Mouse (Mus musculus) neural tube, embryonic 11.5 days (tissue): ENCODE results near the gene Nnat. TPM values are rescaled to one million over a fixed set of nuclear protein-coding genes. Genes with fewer than 3 reads are reported as not detected.
A peak's percentile ranks its signal among the peaks of the same experiment; 100 is the strongest.

ENCODE experiments used
- ATAC-seq: fragments of 200-750 bp; cut with Nextera tagmentation; 2 replicates; pipeline ENCODE4 v1.8.0; 2017; ENCODE audit warnings: moderate number of reproducible peaks, mild to moderate bottlenecking, moderate TSS enrichment, moderate library complexity; ENCODE audit not compliant: insufficient read depth, low FRiP score, low TSS enrichment
- DNase-seq: peaks from one replicate; pipeline ENCODE4 v3.0.0-alpha.2; 2015; ENCODE audit warnings: low spot score
- H3K27ac ChIP-seq: fragments of 300-500 bp; sonication (generic); 2 replicates; pipeline ENCODE4 v1.5.1; 2014; ENCODE audit warnings: low read depth, mild to moderate bottlenecking, low read length
- H3K27me3 ChIP-seq: fragments of 300-500 bp; sonication (generic); 2 replicates; pipeline ENCODE4 v1.6.1; 2014; ENCODE audit warnings: mild to moderate bottlenecking, low read length, mixed read lengths; ENCODE audit not compliant: control insufficient read depth, insufficient read depth
- H3K36me3 ChIP-seq: fragments of 300-500 bp; sonication (generic); 2 replicates; pipeline ENCODE4 v1.6.1; 2014; ENCODE audit warnings: mild to moderate bottlenecking, low read length, moderate library complexity, mixed read lengths; ENCODE audit not compliant: control insufficient read depth, insufficient read depth
- H3K4me1 ChIP-seq: fragments of 300-500 bp; sonication (generic); 2 replicates; pipeline ENCODE4 v1.6.1; 2014; ENCODE audit warnings: low read length, mixed read lengths; ENCODE audit not compliant: control insufficient read depth, insufficient read depth
- H3K4me2 ChIP-seq: fragments of 300-500 bp; sonication (generic); 2 replicates; pipeline ENCODE4 v1.6.1; 2014; ENCODE audit warnings: low read depth, mild to moderate bottlenecking, moderate library complexity
- H3K4me3 ChIP-seq: fragments of 300-500 bp; sonication (generic); 2 replicates; pipeline ENCODE4 v1.5.1; 2014; ENCODE audit warnings: low read depth, low read length
- H3K9ac ChIP-seq: fragments of 300-500 bp; sonication (generic); 2 replicates; pipeline ENCODE4 v1.6.1; 2014; ENCODE audit warnings: mild to moderate bottlenecking, low read length
- H3K9me3 ChIP-seq: fragments of 300-500 bp; sonication (generic); 2 replicates; pipeline ENCODE4 v1.6.1; 2016; ENCODE audit warnings: low read length; ENCODE audit not compliant: control insufficient read depth
- WGBS: fragments of 180-500 bp; shearing (Covaris S2); extraction: QIAGEN DNeasy Blood & Tissue Kit; methylation state at CpG from one replicate; pipeline ENCODE4 v1.1.7; 2014; 5-methylcytosine and 5-hydroxymethylcytosine counted together
- polyA plus RNA-seq: library from polyadenylated mRNA; unstranded; fragments of >200 nt; fragmentation: Nextera tagmentation; extraction: Ambion mirVana; gene quantifications from 2 replicates; pipeline ENCODE4 v1.2.1, GENCODE M21; 2014

The Nnat gene
- polyA plus RNA-seq, 1 experiment from 2014 or later, result 1,357 TPM

DNA sequence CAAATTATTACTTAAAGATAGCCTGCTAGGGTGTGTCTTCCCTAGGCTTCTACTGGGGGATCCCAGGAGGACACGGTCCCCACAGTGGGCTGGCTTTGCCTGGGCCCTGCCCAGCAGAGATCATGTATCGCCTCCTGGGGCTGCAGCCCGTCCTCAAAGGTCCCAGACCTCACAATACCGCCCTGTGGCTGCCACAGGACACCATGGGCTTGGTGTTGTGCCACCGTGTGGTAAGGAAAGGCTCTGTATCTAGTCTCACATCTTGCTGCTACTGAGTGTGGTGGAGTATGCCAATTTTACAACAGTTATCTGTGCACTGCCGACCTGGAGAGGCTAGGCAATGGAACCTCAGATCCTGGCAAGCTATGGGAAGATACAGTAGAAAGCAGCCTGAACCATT, 1.4 kb upstream of the Nnat start:
- Histone ChIP-seq H3K9ac (no peak overlapping the region), H3K4me2 (no peak overlapping the region), H3K4me3 (0 out of 2 replicates have a peak overlapping the region, but pooled peaks have one; percentile 12), H3K9me3 (peaks cover 8% of the 10 kb centered on the region), H3K36me3 (peaks cover 16% of the 10 kb centered on the region), H3K4me1 (peaks cover 2% of the 10 kb centered on the region; the same call in 1 of the 2 replicates), H3K27me3 (no peaks in the 10 kb centered on the region), H3K27ac (no peak overlapping the region)
- DNase-seq, result peak; percentile 39
- ATAC-seq, result no peak
- WGBS, result 53% methylated on average over 6 of the region's 6 CpGs

DNA sequence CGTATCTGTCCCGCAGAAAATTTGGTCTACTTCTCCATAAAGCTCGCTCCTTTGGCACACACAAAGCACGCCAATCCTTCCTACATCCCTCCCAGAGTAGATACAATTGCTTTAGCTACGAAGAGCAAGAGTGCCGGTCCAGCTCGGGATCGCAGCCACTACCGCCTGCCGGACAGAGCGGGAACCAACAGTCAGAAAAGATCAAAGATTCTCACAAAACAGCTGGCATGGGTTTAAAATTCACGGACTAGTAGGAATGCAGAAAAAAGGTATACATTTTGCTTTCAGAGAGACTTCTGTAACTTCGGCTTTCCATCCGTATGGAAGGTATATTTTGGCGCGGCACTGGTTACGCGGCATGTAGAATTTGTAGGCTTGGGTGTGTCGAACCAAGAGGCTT, 438 bp upstream of the Nnat start:
- 48% methylated on average over 19 of the region's 19 CpGs for WGBS
- peaks cover 8% of the 10 kb centered on the region for H3K9me3 ChIP-seq
- H3K9ac ChIP-seq, result peak overlapping the region; percentile 23
- H3K4me1 ChIP-seq, result peaks cover 2% of the 10 kb centered on the region; the same call in 1 of the 2 replicates
- H3K36me3 ChIP-seq, result peaks cover 16% of the 10 kb centered on the region
- peak overlapping the region; percentile 69 for H3K4me2 ChIP-seq
- DNase-seq, result peak; percentile 59
- H3K27me3 ChIP-seq, result no peaks in the 10 kb centered on the region
- no peak for ATAC-seq
- H3K27ac ChIP-seq, result peak overlapping the region; percentile 1; the same call in 1 of the 2 replicates
- peak overlapping the region; percentile 54 for H3K4me3 ChIP-seq

DNA sequence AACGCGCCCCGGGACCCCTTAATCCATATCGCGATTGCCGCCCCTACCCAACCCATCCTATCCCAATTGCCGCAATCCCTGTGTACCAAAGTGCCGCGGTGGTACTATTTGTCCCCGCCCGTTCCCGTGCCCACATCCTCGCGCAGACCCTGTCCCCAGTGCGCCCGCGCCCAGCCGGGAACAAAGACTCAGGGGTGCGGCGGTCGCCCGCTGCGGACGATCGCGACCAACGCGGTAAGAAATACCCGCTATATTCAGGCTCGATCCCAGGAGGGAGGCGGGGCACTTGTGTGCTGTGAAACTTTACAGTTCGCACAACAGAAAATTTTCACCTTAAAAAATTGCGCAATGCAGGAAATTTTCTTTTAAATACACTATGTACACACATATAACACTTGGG, 424 bp downstream of the Nnat start:
- peaks cover 8% of the 10 kb centered on the region for H3K9me3 ChIP-seq
- H3K27ac ChIP-seq, result peak overlapping the region; percentile 84
- ATAC-seq (0 out of 2 replicates have a peak, but pooled peaks have one; percentile 8), DNase-seq (no peak)
- 50% methylated on average over 33 of the region's 33 CpGs for WGBS
- H3K4me1 ChIP-seq, result peaks cover 7% of the 10 kb centered on the region; the same call in 1 of the 2 replicates
- peak overlapping the region; percentile 85 for H3K9ac ChIP-seq
- peak overlapping the region; percentile 69 for H3K4me2 ChIP-seq
- peak overlapping the region; percentile 54 for H3K4me3 ChIP-seq
- H3K36me3 ChIP-seq, result peaks cover 16% of the 10 kb centered on the region
- no peaks in the 10 kb centered on the region for H3K27me3 ChIP-seq

DNA sequence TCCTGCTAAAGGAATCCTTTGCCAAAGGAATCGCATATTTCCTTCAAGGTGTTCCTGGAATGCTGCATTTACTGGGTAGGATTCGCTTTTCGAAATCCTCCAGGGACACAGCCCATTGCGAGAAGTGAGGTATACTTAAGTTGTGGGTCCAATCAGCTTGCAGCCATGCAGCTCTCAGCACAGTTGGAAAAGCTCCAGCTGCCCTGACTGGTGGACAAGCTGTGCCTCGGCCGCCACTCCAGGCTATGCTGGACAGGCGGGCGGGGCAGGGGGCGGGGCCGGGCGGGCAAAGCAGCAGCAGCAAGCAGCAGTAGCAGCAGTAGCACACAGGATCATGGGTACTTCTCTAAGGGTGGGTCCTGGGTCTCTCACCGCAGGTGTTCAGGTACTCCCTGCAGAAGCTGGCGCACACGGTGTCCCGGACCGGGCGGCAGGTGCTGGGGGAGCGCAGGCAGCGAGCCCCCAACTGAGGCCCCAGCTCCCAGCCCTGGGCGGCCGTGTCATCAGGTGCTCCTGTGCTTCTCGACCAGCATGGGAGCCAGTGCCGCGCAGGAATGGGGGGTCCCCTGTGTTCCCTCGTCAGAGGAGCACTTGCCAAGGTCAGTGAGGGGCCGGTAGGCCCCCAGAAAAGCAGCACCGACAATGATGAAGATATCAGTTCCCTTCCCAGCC, 1.4 kb downstream of the Nnat start:
- Histone ChIP-seq H3K4me2 (peak overlapping the region; percentile 69), H3K4me3 (peak overlapping the region; percentile 54), H3K9ac (peak overlapping the region; percentile 54), H3K36me3 (peaks cover 16% of the 10 kb centered on the region), H3K27ac (peak overlapping the region; percentile 15; the same call in 1 of the 2 replicates), H3K27me3 (no peaks in the 10 kb centered on the region), H3K4me1 (peaks cover 8% of the 10 kb centered on the region; the same call in 1 of the 2 replicates), H3K9me3 (peaks cover 8% of the 10 kb centered on the region)
- peak; percentile 35; the same call in 1 of the 2 replicates for ATAC-seq
- DNase-seq, result peak; percentile 80
- WGBS, result 47% methylated on average over 22 of the region's 27 CpGs

DNA sequence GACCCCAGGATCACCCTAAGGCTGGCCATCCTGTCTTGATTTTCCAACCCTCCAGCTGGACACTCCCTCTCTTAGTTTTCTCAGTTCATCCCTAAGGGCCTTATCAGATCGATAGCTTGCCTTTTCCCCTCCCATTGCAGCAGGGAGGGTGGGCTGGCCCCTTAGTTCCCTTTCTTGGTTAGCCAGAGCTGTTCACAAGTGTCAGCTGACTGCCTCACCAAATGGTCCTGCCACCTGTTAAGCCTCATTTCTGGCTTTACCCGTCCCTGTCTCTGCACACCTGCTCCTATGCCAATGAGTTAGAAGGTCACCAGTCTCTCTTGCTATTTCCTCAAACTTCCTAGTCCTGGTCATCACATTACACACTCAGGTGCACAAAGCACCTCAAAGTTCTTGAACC, 3.2 kb downstream of the Nnat start:
- DNase-seq (peak; percentile 22), ATAC-seq (no peak)
- no peak overlapping the region for H3K9ac ChIP-seq
- no peak overlapping the region for H3K4me2 ChIP-seq
- 53% methylated on average over 2 of the region's 2 CpGs for WGBS
- H3K27me3 ChIP-seq, result no peaks in the 10 kb centered on the region
- peaks cover 13% of the 10 kb centered on the region for H3K36me3 ChIP-seq
- H3K4me1 ChIP-seq, result peaks cover 7% of the 10 kb centered on the region; the same call in 1 of the 2 replicates
- H3K9me3 ChIP-seq, result peaks cover 8% of the 10 kb centered on the region
- no peak overlapping the region for H3K27ac ChIP-seq
- H3K4me3 ChIP-seq, result no peak overlapping the region

DNA sequence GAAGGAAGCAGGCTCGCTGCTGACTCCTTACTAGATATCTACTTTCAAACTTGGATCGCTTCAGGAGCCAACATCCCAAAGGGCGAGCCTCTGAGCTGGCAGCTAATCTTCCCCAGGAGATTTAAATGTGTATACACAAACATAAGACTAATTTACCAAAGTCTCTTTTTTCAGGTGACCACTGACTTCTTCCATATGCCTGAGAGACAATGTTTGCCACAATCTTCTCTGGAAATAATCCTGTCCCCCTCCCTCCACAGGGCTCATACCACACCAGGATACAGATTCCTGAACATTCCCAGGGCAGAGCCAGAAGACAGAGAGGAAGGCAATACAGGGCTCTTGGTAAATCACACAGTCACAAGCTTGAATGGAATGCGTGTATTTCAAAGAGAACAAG, 4.8 kb downstream of the Nnat start:
- H3K4me2 ChIP-seq, result peak overlapping the region; percentile 83; the same call in 1 of the 2 replicates
- ATAC-seq (no peak), DNase-seq (peak; percentile 3)
- peaks cover 11% of the 10 kb centered on the region for H3K36me3 ChIP-seq
- H3K9me3 ChIP-seq, result no peaks in the 10 kb centered on the region
- H3K9ac ChIP-seq, result no peak overlapping the region
- WGBS, result 82% methylated on average over 4 of the region's 4 CpGs
- H3K27me3 ChIP-seq, result no peaks in the 10 kb centered on the region
- H3K4me3 ChIP-seq, result peak overlapping the region; percentile 98; the same call in 1 of the 2 replicates
- no peak overlapping the region for H3K27ac ChIP-seq
- H3K4me1 ChIP-seq, result peaks cover 6% of the 10 kb centered on the region; the same call in 1 of the 2 replicates

DNA sequence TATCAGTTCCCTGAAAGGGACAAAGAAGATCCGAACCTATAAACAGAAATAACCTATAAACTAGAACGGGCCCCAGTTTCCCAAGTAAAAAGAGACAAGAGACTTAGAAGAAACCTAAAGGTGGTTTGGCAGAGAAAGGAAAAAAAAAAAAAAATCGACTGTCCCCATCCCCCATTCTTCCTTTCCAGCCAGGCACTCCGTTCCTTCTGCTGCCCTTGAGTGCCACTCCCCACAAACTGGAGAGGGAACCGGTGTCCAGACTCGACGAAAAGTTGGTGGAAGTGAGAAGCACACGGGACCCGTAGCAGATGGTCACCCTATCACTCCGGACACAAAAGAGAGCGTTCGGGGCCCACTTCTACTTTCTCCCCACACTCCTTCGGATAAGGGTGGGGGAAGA, 5.6 kb downstream of the Nnat start:
- no peak for ATAC-seq
- DNase-seq, result no peak
- H3K27ac ChIP-seq, result 0 out of 2 replicates have a peak overlapping the region, but pooled peaks have one; percentile 79

DNA sequence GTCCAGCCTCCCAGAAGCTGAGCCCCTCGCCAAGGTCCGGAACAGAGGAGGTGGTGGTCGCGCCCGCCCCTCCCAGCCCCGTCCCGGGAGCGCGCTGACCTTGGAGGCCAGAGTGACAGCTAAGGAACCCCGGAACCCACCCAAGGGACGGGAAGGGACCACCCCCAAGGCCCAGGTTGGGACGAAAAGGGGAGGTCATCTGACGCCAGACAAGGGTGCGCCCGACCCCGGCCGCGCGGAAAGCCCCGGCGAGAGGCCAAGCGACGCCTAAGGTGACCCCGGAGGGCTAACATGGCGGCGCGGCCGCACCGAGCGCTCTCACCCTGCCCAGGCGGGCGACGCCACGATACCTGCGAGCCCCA, 6.0 kb downstream of the Nnat start:
- DNase-seq, result no peak
- H3K4me2 ChIP-seq, result peak overlapping the region; percentile 83
- peaks cover 11% of the 10 kb centered on the region for H3K36me3 ChIP-seq
- no peak; the same call in 1 of the 2 replicates for ATAC-seq
- peaks cover 6% of the 10 kb centered on the region; the same call in 1 of the 2 replicates for H3K4me1 ChIP-seq
- H3K4me3 ChIP-seq, result peak overlapping the region; percentile 98
- H3K9ac ChIP-seq, result peak overlapping the region; percentile 91
- under 1% methylated on average over 28 of the region's 35 CpGs for WGBS
- H3K27ac ChIP-seq, result peak overlapping the region; percentile 79
- H3K27me3 ChIP-seq, result no peaks in the 10 kb centered on the region
- H3K9me3 ChIP-seq, result no peaks in the 10 kb centered on the region

More for the DNA sequence above, 5.6 kb downstream of the Nnat start:
- Histone ChIP-seq H3K36me3 (peaks cover 11% of the 10 kb centered on the region), H3K4me1 (peaks cover 6% of the 10 kb centered on the region; the same call in 1 of the 2 replicates), H3K4me2 (peak overlapping the region; percentile 83), H3K27me3 (no peaks in the 10 kb centered on the region), H3K9me3 (no peaks in the 10 kb centered on the region), H3K9ac (peak overlapping the region; percentile 91), H3K4me3 (peak overlapping the region; percentile 98)
- 5% methylated on average over 13 of the region's 13 CpGs for WGBS
